Mouse (Mus musculus) ovary, adult 18-20 months (tissue): Measurements from ENCODE around the gene Smpx.

Experiments
- DNase-seq: peaks from one replicate; pipeline ENCODE4 v3.0.0; 2022; ENCODE audit warnings: low spot score, mixed read lengths

The Smpx gene

GRCm38 (mm10) chrX:157698862-157699261 lies at the start of gene Smpx:
Gene Smpx, plus strand, starts transcription at chrX:157698910.
- DNase-seq = no peak

GRCm38 (mm10) chrX:157655047-157655446 lies 43.7 kb upstream of the Smpx start:
- no peak for DNase-seq

DNA sequence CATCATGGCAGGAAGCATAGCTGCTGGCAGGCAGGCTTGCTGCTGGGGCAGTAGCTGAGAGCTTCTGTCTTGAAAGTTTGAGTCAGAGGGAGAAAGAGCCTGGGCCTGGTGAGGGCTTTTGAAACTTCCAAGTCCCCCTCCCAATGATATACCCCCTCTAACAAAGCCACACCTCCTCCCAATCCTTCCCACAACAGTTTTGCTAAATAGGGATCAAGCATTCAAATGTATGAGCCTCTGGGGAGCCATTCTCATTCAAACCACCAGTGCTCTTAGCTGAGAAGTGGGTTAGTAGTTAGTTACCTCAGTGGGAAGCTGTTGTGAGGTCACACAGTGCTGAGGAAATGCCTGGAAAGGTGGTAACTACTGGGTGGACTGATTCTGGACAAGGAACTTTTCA lies 41.4 kb upstream of the Smpx start:
- no peak for DNase-seq

DNA sequence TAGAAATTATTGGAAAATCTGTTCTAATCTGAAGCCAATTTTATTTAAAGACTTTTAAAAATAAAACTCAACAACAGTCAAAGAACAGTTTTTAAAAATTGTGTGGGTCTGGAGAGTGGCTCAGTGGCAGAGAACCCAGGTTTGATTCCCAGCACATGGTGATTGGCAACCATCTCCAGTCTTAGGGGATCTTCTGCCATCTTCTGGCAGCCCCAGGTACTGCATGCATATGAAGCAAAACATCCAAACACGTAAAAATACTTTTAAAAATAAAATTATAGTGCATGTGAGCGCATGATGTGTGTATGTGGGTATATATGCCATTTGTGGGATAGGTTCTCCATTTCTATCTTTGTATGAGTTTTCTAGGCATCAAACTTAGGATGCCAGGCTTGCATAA lies 26.9 kb upstream of the Smpx start:
- no peak for DNase-seq

DNA sequence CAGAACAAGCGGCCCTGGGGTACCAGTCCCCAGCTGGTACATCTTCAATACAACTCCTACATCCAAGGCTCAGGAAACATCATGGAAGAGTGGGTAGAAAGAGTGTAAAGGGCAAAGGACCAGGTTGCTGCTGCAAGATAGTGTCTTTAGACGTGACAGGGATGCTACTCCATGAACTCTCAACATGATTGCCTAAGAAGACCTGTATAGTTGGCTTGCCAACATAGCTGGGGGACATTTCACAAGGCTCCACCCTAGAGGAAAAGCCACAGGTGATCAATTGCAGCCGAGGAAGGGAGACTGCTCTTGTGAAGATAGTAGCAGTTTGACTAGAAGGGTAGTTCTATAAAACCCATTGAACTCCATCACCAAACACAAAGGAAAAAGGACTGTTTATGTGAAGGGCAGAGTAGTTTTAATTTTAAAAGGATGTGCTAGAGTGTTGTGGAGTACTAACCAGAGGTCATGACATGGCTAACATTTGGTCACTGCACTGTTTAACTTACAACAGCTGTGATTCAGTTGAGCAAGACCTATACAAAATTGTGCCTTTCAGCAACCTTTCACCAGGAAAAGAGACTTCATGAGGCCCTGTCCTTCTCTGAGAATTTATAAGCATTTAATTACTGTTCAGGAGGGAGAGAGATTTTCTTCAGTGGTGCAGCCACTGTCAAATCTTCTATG lies 23.9 kb upstream of the Smpx start:
- DNase-seq = no peak

DNA sequence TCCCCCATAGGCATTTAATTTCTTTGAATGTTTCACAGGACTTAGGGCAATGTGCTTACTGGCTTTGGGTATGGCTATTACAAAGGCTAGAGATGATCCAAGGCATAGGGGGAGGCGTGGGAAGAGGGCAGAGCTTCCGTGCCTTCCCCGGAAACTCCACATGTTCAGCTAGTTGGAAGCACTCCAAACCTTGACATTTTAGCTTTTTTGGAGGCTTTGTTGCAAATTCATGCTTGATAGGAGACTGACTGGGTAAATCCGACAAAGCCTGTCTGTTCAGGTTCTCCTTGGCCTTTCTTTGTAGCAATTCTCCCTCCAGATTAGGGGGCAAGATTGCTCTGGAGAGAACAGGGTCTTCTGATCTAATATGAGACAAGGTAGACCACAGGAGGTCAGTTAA lies 7.5 kb upstream of the Smpx start:
- no peak for DNase-seq

DNA sequence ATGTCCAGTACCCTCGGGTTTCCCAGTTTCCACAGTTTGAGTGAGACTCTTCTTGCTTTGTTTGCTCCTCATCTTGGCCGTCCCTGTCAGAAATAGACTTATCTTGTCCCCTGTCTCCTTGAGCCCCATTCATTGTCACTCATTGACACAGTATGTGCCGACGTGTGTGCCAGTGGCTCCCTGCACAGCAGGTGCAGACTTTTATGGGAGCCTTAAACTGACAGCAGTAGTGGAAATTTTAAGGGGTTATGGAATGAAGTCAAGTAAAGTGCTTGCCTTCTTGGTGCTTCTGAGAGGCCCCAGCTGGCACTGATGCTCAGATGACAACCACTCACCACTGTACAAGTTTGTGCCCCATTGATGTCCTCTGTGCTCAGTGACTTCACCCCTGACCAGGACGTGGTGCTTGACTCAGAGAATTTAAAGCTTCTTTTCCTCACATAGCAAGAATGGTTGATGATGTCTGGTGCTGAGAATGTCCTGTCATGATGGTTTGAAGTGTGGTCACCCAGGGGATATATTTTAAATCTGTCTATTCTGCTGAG lies 1.0 kb upstream of the Smpx start:
- no peak for DNase-seq

DNA sequence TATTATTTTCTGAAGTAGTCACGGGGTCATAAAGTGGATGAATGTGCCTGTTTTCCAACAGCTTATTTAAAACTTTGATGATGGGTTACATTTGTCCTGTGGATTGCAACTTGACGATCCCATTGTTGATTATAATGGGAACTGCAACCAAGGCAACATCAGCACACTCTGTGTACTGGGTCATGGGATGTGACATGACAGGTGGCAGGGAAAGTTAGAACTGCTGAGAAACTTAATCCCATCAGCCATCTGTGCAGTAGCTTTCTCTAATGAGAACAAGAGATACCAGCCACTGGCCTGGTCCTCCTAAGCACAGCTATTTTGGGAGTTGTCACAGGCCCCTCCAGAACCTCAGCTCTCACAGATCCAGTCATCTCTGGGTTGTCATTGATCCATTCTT lies 8.5 kb downstream of the Smpx start:
- DNase-seq = no peak

DNA sequence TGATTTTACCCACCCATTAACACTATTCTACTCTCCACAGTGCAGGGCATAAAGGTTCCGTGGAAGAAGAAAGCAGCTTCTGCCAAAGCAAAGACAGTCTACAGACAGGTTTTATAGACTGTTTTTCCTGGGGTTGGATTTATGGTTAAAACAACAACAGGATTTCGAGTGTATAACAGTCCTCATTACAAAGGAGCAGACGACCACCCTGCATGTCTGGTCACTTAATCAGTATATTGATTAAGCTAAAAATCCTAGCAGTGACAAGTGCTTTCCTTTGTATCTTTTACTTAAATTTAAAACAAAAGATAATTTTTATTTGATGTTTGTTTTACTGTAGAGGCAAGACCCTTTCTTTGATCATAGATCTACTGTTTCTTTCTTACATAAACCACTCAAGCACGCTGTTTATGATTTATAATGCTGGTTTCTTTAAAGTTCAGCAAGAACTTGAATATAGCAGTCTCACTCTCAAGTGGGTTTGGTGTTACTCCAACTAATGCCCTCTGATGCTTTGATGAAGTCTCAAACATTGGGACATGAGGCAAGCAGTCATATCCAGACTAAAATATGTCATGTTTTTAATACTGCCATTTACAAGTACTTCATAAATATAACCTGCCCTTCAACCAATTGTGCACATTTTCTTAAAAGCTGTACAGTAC lies 10.0 kb downstream of the Smpx start:
- DNase-seq = no peak

GRCm38 (mm10) chrX:157719907-157720306 lies 21.2 kb downstream of the Smpx start:
- no peak for DNase-seq

- no peak for DNase-seq
Measured at GRCm38 (mm10) chrX:157730622-157731341, 32.1 kb downstream of the Smpx start.

DNA sequence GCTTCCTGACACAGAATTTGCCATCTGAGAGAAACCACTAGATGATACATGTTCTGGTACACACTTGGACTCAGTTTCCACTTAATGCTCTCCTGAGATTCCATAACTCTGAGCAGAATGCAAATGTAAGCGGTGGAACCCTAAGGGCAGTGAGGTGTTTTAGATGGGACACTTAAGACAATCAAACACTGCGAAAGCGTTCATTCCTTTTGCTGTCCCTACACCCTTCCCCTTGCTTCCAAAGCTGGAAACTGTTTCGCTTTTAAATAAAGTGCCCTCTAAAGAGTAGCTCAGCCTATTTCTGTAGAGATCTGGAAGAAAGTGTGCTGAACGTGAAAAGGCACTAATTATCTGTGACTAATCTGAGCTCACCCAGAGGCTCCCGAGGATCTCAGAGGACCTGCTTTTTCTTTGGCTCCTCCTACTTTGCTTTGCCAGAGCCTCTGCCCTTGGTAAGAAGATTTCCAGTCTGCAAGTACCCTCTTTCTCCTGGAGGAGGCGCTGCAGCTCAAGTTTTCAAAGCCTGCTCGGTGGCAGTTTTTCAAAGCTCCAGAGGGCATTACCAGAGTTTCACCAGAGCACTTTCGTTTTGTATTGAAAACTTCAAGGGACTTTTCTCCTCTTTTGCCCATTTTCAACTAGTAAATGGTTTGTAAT lies 33.1 kb downstream of the Smpx start:
- peak; percentile 19 for DNase-seq

GRCm38 (mm10) chrX:157732346-157732745 lies 33.6 kb downstream of the Smpx start:
- no peak for DNase-seq

DNA sequence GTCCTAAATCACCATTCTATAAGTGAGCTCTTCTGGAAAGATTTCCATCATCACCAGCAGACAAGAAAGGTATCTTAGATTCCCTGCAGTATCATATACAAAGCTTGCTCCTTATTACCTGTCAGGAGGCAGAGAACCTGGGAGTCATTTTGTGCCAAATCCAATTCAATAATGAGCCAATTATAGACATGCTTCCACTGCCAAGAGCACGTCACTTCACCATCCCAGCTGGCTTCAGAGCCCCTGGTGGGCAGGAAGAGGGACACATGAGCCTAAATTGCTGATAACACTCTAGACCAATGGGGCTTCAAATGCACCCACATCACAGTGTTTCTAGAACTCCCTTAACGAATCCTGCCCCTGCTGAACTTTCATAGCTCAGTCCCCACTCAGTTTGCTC lies 35.1 kb downstream of the Smpx start:
- no peak for DNase-seq

- no peak for DNase-seq
Measured at GRCm38 (mm10) chrX:157734341-157734740, 35.6 kb downstream of the Smpx start.

DNA sequence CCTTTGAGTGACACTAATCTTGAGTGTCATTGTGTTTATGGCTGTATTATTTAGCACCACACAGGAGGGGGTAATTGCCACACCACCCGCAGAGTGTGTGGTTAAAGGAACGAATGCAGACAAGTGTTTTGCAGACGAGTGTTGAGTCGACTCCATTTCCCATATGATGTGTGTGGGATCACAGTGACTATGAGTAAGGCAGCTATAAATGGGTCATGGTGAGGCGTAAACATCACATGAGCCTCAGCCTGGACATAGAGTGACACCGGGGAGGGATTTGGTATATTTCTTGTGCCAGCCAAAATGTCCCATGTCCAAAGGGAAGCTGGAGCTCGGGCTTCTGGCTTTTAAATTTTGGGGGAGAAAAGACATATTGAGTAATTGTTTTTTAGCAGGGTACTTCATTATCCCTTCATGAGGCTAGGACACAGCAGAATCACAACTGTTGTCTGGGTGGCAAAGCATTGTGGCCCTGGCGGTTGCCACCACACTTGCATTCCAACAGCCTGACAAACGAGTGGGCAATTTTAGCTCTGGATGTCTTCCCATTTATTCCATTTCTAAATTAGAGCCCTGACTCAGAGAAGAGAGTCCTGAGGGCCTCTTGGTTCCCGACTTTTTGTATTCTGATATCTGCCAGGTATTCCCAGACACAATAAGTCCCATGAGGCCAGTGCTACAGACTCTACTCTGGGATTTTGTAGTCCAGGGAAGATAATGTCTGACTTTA lies 49.3 kb downstream of the Smpx start:
- no peak for DNase-seq

- no peak for DNase-seq
Measured at GRCm38 (mm10) chrX:157754559-157754958, 55.8 kb downstream of the Smpx start.

GRCm38 (mm10) chrX:157762542-157762941 lies 63.8 kb downstream of the Smpx start:
- no peak for DNase-seq

DNA sequence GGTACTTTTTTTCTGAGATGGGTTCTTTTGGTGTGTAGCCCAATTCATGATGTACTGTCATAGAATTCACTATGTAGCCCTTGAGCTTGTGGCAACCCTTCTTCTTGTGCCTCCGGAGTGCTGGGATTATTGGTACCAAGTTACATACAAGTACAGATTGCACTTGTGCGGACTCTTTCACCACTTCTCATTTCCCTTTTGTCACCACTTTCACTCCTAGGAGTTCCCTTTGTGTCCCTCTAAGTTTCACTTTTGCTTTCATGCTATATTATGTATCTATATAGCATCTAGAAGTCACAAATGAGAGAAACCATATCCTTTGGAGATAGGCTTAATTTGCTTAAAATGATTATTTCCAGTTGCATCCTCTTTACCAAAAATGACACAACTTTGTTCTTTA lies 103.0 kb downstream of the Smpx start:
- DNase-seq = no peak
